Mouse (Mus musculus) heart, adult 2 months (tissue): Measurements from ENCODE around the gene Rpl21.

Experiments
- CTCF ChIP-seq: fragments of 200-600 bp; IDR thresholded peaks from 2 replicates; pipeline ENCODE4 v1.8.1; 2022; ENCODE audit warnings: antibody characterized with exemption, mild to moderate bottlenecking, moderate library complexity
- EP300 ChIP-seq: fragments of 200-500 bp; IDR thresholded peaks from 2 replicates; pipeline ENCODE4 v1.6.1; 2011; ENCODE audit warnings: low read depth, low read length, control low read depth; ENCODE audit not compliant: insufficient read depth
- POLR2A ChIP-seq: fragments of 200-500 bp; IDR thresholded peaks from 2 replicates; pipeline ENCODE4 v1.6.1; 2011; ENCODE audit warnings: mild to moderate bottlenecking, low read depth, low read length, control low read depth; ENCODE audit not compliant: insufficient read depth

DNA sequence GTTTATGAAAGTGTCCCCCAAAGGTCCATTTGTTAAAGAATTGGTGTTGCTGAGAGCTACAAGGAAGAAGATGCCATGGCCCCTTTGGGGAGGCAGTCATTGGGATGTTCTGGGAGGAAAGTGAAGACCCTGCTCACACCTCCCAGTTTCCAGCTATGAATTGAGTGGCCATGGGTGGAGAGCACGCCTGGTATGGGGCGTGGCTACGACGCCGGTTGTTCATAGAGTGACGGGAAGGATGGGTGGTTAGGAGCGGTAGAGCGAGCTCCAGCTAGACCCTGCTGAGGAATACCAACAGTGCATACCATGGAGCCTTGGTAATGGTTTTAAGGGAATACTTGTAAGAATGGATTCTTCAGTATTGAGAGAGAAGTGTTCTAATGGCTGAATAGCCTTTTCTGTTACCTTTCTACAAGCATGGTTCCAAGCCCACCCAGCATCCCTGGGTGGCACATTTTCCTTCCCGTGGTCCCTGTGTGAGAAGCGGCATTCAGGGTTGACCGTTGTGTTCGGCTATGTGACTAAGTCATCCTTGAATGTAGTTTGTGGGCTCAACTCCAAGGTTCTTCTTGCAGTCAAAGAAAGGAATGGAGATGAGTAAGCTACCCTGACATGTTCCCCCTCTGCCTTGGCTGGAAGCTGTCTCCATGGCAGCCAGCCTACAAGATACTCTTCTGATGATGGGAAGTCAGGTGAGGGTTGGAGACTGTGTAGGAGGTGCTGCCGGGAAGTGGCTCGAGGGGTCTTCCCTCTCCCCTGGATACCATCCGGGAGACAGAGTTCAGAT is 51.0 kb downstream of the Rpl21 start:
- no peak for TF ChIP-seq CTCF
- no peak for TF ChIP-seq POLR2A
- TF ChIP-seq EP300 = no peak
